ENCODE assay signal across 19 mouse cellular contexts in genomic region chrX:129770625-129771024, GRCm38 (mm10). TPM values are rescaled to one million over a fixed set of nuclear protein-coding genes. Genes with fewer than 3 reads are reported as not detected.
A peak's percentile ranks its signal among the peaks of the same experiment; 100 is the strongest.
DNase-seq lines count a peak whose midpoint lies in the region; ATAC-seq and TF ChIP-seq lines count a peak whose summit lies in the region.
"Had no signal": no experiment of that assay in that cellular context is flagged by ENCODE, and none has a peak within 500 bp of the region (broad histone marks: within the 10 kb centered on the region; RNA-seq: fewer than 3 reads in every experiment).

No protein-coding gene starts in this region.

- no peak for TF ChIP-seq CTCF in brain, embryonic 14.5 days (IDR thresholded peaks at IDR 0.05; ENCODE audit: borderline replicate concordance, extremely low read depth, insufficient read depth, insufficient read length)

- H3K4me1 ChIP-seq in hindbrain, embryonic 11.5 days (replicated peaks; ENCODE audit: control insufficient read depth, insufficient read depth, low read length) = no peaks in the 10 kb centered on the region
- H3K4me1 ChIP-seq in hindbrain, embryonic 14.5 days (replicated peaks; ENCODE audit: control insufficient read depth, insufficient read depth, low read length) = no peaks in the 10 kb centered on the region
- H3K4me1 ChIP-seq: embryonic facial prominence, embryonic 12.5 days; heart, embryonic 12.5 days; hindbrain, embryonic 15.5 days; intestine, embryonic 15.5 days; limb, embryonic 12.5 days; liver, embryonic 12.5 days had no signal

- no peaks in the 10 kb centered on the region for H3K36me3 ChIP-seq in hindbrain, embryonic 11.5 days (ENCODE audit: control insufficient read depth, insufficient read depth, low read length)
- no peaks in the 10 kb centered on the region for H3K36me3 ChIP-seq in hindbrain, embryonic 14.5 days (replicated peaks; ENCODE audit: control insufficient read depth, insufficient read depth)
- H3K36me3 ChIP-seq in myocyte (ENCODE audit: control insufficient read depth, insufficient read depth) = no peaks in the 10 kb centered on the region
- H3K36me3 ChIP-seq: embryonic facial prominence, embryonic 12.5 days; heart, embryonic 12.5 days; hindbrain, embryonic 15.5 days; intestine, embryonic 15.5 days; limb, embryonic 12.5 days; liver, embryonic 12.5 days had no signal

- 41% methylated on average over 2 of the region's 2 CpGs for WGBS in hindbrain, embryonic 11.5 days
- WGBS in hindbrain, embryonic 14.5 days = 38% methylated on average over 2 of the region's 2 CpGs

- H3K27ac ChIP-seq in hindbrain, embryonic 11.5 days (ENCODE audit: low read depth, low read length) = no peak overlapping the region
- no peak overlapping the region for H3K27ac ChIP-seq in hindbrain, embryonic 14.5 days
- H3K27ac ChIP-seq: embryonic facial prominence, embryonic 12.5 days; hindbrain, embryonic 15.5 days; intestine, embryonic 15.5 days; limb, embryonic 12.5 days; liver, embryonic 12.5 days had no signal

- no peak for TF ChIP-seq POLR2A in brain, embryonic 14.5 days (IDR thresholded peaks at IDR 0.05; ENCODE audit: borderline replicate concordance, extremely low read depth, insufficient read depth, insufficient read length, poor library complexity, severe bottlenecking)
- no peak for TF ChIP-seq POLR2A in myocyte (IDR thresholded peaks at IDR 0.05; ENCODE audit: insufficient read length, low read depth)

- no peak overlapping the region for H3ac ChIP-seq in myocyte (ENCODE audit: control insufficient read depth, insufficient read length)

- H3K4me2 ChIP-seq in hindbrain, embryonic 11.5 days (replicated peaks; ENCODE audit: low read depth, low read length) = no peak overlapping the region
- H3K4me2 ChIP-seq in hindbrain, embryonic 14.5 days (replicated peaks) = no peak overlapping the region
- peak overlapping the region; percentile 55 for H3K4me2 ChIP-seq in myocyte (ENCODE audit: low read depth)
- H3K4me2 ChIP-seq: embryonic facial prominence, embryonic 12.5 days; heart, embryonic 12.5 days; hindbrain, embryonic 15.5 days; intestine, embryonic 15.5 days; limb, embryonic 12.5 days; liver, embryonic 12.5 days had no signal

- no peaks in the 10 kb centered on the region for H3K9me3 ChIP-seq in hindbrain, embryonic 11.5 days (ENCODE audit: control insufficient read depth, low read length)
- no peaks in the 10 kb centered on the region for H3K9me3 ChIP-seq in hindbrain, embryonic 14.5 days (ENCODE audit: control insufficient read depth, low read length)
- H3K9me3 ChIP-seq: embryonic facial prominence, embryonic 12.5 days; heart, embryonic 12.5 days; hindbrain, embryonic 15.5 days; intestine, embryonic 15.5 days; limb, embryonic 12.5 days; liver, embryonic 12.5 days had no signal

- no peaks in the 10 kb centered on the region for H3K27me3 ChIP-seq in hindbrain, embryonic 11.5 days (ENCODE audit: control insufficient read depth, insufficient read depth, low read length)
- no peaks in the 10 kb centered on the region for H3K27me3 ChIP-seq in hindbrain, embryonic 14.5 days (ENCODE audit: control insufficient read depth, insufficient read depth, low read length)
- no peaks in the 10 kb centered on the region for H3K27me3 ChIP-seq in myocyte (ENCODE audit: control insufficient read depth, insufficient read depth, insufficient read length)
- H3K27me3 ChIP-seq: embryonic facial prominence, embryonic 12.5 days; heart, embryonic 12.5 days; hindbrain, embryonic 15.5 days; intestine, embryonic 15.5 days; limb, embryonic 12.5 days; liver, embryonic 12.5 days had no signal

- ATAC-seq in hindbrain, embryonic 11.5 days (ENCODE audit: low FRiP score) = peak; percentile 66
- no peak for ATAC-seq in hindbrain, embryonic 14.5 days (ENCODE audit: low FRiP score)
- ATAC-seq: CD4-positive, CD25-positive, alpha-beta regulatory T cell, adult 4 months; intestine, embryonic 15.5 days; liver, embryonic 12.5 days had no signal

- H3K9ac ChIP-seq in hindbrain, embryonic 11.5 days (ENCODE audit: low read depth, low read length) = no peak overlapping the region
- H3K9ac ChIP-seq in hindbrain, embryonic 14.5 days = no peak overlapping the region
- H3K9ac ChIP-seq: embryonic facial prominence, embryonic 12.5 days; heart, embryonic 12.5 days; hindbrain, embryonic 15.5 days; intestine, embryonic 15.5 days; limb, embryonic 12.5 days; liver, embryonic 12.5 days had no signal

- no peak for DNase-seq in hindbrain, embryonic 11.5 days (ENCODE audit: low spot score)
- DNase-seq in hindbrain, embryonic 14.5 days (ENCODE audit: low spot score) = no peak
- peak; percentile 68 for DNase-seq in Muller cell, postnatal 12 days (ENCODE audit: inconsistent ontology term)
- DNase-seq in brain, embryonic 14.5 days (ENCODE audit: low read depth) = peak; percentile 67
- DNase-seq in thymus, postnatal 14 days = no peak
- DNase-seq in kidney, postnatal 14 days = no peak
- DNase-seq: cerebellum, adult 9-10 months; kidney, adult 9 months; kidney, postnatal 36 days; lung, adult 2 months; right cerebral cortex, postnatal 14 days had no signal

- peaks cover 3% of the 10 kb centered on the region for H3K79me2 ChIP-seq in myocyte (ENCODE audit: control insufficient read depth, insufficient read depth)

- H3K4me3 ChIP-seq in hindbrain, embryonic 11.5 days (ENCODE audit: low read depth, low read length) = no peak overlapping the region
- no peak overlapping the region for H3K4me3 ChIP-seq in hindbrain, embryonic 14.5 days (replicated peaks; ENCODE audit: low read length)
- H3K4me3 ChIP-seq in myocyte = no peak overlapping the region
- H3K4me3 ChIP-seq: embryonic facial prominence, embryonic 12.5 days; heart, embryonic 12.5 days; hindbrain, embryonic 15.5 days; intestine, embryonic 15.5 days; limb, embryonic 12.5 days; liver, embryonic 12.5 days had no signal

TF ChIP-seq in myocyte, 11 proteins besides CTCF, POLR2A, EP300 and RAD21:
- TF ChIP-seq MYOG (IDR thresholded peaks at IDR 0.05; ENCODE audit: control insufficient read depth in 1 of 3, insufficient read depth in 1 of 3, insufficient read length in 2 of 3, low read depth in 2 of 3) = no peak
- no peak for TF ChIP-seq MAX (IDR thresholded peaks at IDR 0.05; ENCODE audit: low read depth)
- TF ChIP-seq USF1 (IDR thresholded peaks at IDR 0.05; ENCODE audit: low read depth) = no peak
- no peak for TF ChIP-seq CEBPB (IDR thresholded peaks at IDR 0.05; ENCODE audit: insufficient read depth, poor library complexity, severe bottlenecking)
- no peak for TF ChIP-seq REST (IDR thresholded peaks at IDR 0.05; ENCODE audit: insufficient read depth, insufficient read length)
- no peak for TF ChIP-seq E2F4 (IDR thresholded peaks at IDR 0.05; ENCODE audit: insufficient read depth)
- TF ChIP-seq TCF3 (IDR thresholded peaks at IDR 0.05; ENCODE audit: insufficient read length, low read depth) = no peak
- TF ChIP-seq SRF (IDR thresholded peaks at IDR 0.05; ENCODE audit: control insufficient read depth, insufficient read length, low read depth) = no peak
- no peak for TF ChIP-seq MYOD1 (IDR thresholded peaks at IDR 0.05; ENCODE audit: control insufficient read depth in 1 of 3, insufficient read length in 2 of 3, low read depth in 2 of 3)
- no peak for TF ChIP-seq POLR2AphosphoS2 (IDR thresholded peaks at IDR 0.05; ENCODE audit: insufficient read length, low read depth)
- TF ChIP-seq TCF12 (IDR thresholded peaks at IDR 0.05; ENCODE audit: insufficient read depth, poor library complexity, severe bottlenecking) = no peak

RNA-seq across cellular contexts. Expression of gene Diaph2, which starts 21.1 kb away (rescaled TPM):
- 5.1 and 6.8 TPM in 2 replicates for polyA plus RNA-seq in hindbrain, embryonic 11.5 days (2014; fragmentation: Nextera tagmentation; extraction: Ambion mirVana)
- 5.0 and 5.4 TPM in 2 replicates for polyA plus RNA-seq in hindbrain, embryonic 14.5 days (2014; fragmentation: Nextera tagmentation; extraction: Ambion mirVana)
- 3.9 and 4.6 TPM in 2 replicates for polyA plus RNA-seq in brain, embryonic 14.5 days (2012; rRNA removed)
- 1.4 TPM for polyA plus RNA-seq in myocyte (2012; fragmentation: generic; extraction: Trizol)

Comparison
In these comparisons a context has a peak if more than half of its experiments do, and no peak if none do; other contexts are left out.
1. DNase-seq: peak in Muller cell, postnatal 12 days (single experiment) and brain, embryonic 14.5 days (single experiment); none in hindbrain, embryonic 11.5 days (single experiment), hindbrain, embryonic 14.5 days (single experiment), thymus, postnatal 14 days (single experiment) and kidney, postnatal 14 days (single experiment).